Mouse (Mus musculus): ENCODE measurements around the gene Pnpt1.

Gene Pnpt1

GRCm38 (mm10) chr11:29130385-29131355, at the start of gene Pnpt1:
Gene Pnpt1 (plus strand): TSS chr11:29130744.
- DNase-seq, result peak; percentile 96

GRCm38 (mm10) chr11:29092403-29092802, 38.1 kb upstream of the Pnpt1 start:
- DNase-seq, result peak; percentile 7

- DNase-seq, result no peak
These were observed 31.6 kb upstream of the Pnpt1 start for GRCm38 (mm10) chr11:29098926-29099325.

DNA sequence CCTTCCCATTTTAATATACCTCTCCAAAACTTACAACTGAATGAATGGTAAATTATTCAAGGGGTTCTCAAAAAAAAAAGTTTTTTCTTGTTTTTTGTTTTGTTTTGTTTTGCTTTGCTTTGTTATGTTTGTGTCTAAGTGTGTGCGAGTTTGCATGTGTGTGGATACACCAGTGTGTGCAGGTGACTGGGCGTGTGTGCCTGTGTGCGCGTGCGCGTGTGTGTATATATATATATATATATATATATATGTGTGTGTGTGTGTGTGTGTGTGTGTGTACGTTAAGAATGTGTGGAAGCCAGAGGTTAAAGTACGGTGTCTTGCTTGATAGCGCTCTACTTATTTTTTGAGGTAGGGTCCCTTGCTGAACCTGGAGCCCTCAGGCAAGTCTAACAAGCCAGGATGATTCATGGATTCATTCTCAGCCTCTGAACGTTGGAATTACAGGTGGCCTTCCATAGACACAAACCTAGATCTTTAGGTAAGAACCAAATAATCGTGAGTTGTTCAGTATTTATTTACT, 621 bp upstream of the Pnpt1 start:
- peak; percentile 0 for DNase-seq

GRCm38 (mm10) chr11:29140671-29141070, 10.1 kb downstream of the Pnpt1 start:
- no peak for DNase-seq

GRCm38 (mm10) chr11:29148901-29149300, 18.4 kb downstream of the Pnpt1 start:
- no peak for DNase-seq

- no peak for DNase-seq
These were observed 33.0 kb downstream of the Pnpt1 start for GRCm38 (mm10) chr11:29163569-29163968.

DNA sequence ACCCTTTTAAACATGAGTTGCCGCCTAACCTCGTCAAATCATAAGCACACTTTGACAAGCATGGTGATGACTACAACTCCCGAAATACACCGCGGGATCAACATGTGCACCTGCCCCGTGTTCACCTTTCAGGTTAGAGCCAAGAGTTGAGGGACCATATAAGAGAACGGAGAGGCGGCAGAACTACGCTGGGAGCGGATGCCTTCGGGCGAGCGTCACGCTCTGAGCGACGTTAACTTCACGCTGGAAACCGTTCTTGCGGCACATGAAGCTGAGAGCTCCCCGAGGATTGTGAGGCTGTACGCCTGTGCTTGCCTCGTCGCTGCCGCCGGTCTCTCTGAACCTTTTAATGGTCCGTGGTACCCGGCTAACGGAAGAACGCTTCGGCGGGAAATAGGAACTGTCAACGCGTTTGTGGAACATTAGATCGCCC, 41.4 kb downstream of the Pnpt1 start:
- peak; percentile 81 for DNase-seq

DNA sequence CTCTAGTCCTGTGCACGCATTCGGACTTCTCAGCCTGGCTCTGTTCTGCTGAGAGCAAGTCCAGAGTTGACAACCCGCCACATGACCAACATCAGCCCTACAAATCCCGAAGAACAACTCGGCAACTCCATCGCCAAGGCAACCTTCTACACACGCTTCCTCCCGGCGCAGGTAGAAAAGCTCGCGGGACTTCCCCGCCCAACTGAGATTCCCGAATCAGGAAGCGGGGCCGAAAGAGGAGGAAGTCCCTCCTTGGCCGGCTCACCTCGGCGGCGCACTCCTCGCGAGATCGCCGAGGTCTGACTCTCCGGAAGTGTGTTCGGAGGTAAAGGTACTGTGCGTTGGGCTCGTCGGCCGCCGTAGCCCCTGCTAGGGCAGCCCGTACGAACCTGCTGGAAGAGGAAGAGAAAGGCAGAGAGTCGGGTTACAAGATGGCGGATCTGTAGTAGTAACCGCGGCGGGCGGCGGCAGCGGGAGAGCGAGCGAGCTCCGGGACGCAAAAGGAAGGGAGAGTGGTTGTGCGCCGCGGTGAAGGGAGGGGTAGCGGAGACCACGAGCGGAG, 42.1 kb downstream of the Pnpt1 start, which contains the start of gene Ppp4r3b:
Gene Ppp4r3b (plus strand): TSS at position 328 of the 562 bp plus-strand sequence.
- peak; percentile 99 for DNase-seq

- peak; percentile 73 for DNase-seq
These were observed 42.6 kb downstream of the Pnpt1 start for GRCm38 (mm10) chr11:29173125-29173631.

GRCm38 (mm10) chr11:29173706-29174436, 43.3 kb downstream of the Pnpt1 start:
- no peak for DNase-seq

- DNase-seq, result no peak
These were observed 48.8 kb downstream of the Pnpt1 start for GRCm38 (mm10) chr11:29179319-29179718.

- no peak for DNase-seq
These were observed 50.1 kb downstream of the Pnpt1 start for GRCm38 (mm10) chr11:29180657-29181056.

- DNase-seq, result no peak
These were observed 51.2 kb downstream of the Pnpt1 start for GRCm38 (mm10) chr11:29181751-29182150.

DNA sequence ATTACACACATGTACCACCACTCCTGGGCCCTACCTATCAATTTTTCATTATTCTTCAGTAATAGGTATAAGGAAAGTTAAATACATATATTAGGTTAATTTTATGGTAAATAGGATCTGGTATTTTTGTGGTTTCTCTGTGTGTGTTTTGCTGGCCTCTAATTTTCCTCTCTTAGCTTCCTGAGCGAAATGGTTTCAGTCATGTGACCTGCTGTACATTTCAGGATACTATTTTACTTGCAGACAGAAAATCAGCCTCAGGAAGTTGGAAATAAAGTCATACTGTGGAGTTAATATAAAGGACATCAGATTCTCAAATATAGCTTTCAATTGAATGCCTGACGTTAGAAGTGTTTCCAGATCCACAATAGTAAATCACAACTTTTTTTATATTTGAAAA, 58.4 kb downstream of the Pnpt1 start:
- DNase-seq, result no peak

GRCm38 (mm10) chr11:29203653-29204052, 73.1 kb downstream of the Pnpt1 start:
- DNase-seq, result no peak

- no peak for DNase-seq
These were observed 79.2 kb downstream of the Pnpt1 start for GRCm38 (mm10) chr11:29209774-29210173.
